Mouse (Mus musculus) lung, postnatal 36 days (tissue): ENCODE data around the gene Ctsq.
"Not testable (repeated sequence)": the region's sequence is repeated elsewhere in the genome, so short reads cannot be mapped to it uniquely, and the experiment has no call there.

Source experiments
- DNase-seq: peaks from one replicate; pipeline ENCODE4 v3.0.0; 2022; ENCODE audit warnings: mixed read lengths

The Ctsq gene

DNA sequence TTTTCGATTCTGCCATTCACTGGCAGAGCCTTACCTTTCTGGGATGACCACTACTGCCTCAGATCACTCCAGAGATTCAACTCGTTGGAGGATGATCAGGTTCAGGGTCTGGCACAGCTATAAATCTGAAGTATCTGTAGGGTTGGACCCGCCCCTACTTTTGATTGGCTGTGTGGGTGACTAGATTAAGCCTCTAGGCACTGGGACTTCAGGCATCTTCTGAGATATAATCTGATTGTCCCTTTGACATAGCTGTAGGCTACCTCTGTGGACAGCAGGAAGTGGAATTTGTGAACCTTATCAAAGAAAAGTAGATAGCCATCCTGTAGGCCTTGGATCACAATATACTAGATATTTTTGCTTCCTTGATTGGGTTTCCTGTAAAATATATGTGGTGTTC lies at the start of gene Ctsq:
Ctsq (minus strand) TSS at position 101 of the 400 bp plus-strand sequence.
- DNase-seq: no peak

DNA sequence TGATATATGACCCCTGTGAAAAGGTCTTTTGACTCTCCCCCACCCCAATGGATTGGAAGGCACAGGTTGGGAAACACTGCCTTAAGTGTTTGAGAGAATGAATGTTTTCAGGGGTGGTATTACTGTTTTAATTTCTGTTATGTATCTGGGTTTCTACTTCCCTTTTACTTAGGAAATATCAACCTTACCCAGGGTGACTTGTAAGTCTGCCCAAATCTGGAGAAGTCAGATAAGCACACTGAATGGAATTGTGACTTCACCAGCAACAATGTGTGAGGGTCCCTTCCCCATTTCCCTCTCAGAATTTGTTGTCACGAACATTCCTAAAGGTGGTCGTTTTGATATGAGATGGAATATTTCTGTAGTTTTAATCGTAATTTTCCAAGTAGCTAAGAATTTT lies 17.6 kb downstream of the Ctsq start:
- no peak for DNase-seq

DNA sequence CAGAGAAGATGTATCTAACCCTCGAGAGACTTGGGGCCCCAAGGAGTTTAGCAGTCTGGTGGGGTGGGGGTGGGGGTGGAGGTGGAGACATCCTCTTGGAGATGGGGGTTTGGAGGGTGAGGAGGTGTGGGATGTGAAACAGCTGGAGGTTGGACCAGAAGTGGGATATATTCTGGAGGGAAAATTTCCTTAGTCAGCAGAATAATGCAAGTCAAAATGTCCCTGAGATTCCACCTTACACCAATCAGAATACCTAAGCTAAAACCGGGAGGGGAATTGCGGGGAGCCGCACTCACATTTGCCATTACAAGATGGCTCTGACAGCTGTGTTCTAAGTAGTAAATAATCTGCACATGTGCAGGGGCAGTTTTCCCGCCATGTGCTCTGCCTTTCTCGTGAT lies 18.6 kb downstream of the Ctsq start:
- DNase-seq: no peak

DNA sequence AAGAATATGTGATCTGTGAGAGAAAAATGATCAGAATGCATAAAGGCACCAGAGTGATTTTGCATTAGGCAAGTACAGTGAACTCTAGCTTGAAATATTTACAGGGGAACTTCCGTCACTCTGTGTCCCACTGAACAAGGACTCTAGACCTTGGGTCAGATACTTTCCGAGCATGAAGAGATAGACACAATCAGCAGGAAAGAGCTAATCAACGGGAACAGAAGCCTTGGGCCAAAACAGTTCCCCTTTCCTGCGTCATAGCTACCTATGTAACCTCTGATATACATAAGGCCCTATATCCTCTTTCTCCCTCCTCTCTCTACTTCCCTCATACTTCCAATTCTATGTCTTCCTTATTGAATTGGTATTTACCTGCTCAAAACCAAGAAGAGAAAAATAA lies 30.3 kb downstream of the Ctsq start:
- DNase-seq: no peak

DNA sequence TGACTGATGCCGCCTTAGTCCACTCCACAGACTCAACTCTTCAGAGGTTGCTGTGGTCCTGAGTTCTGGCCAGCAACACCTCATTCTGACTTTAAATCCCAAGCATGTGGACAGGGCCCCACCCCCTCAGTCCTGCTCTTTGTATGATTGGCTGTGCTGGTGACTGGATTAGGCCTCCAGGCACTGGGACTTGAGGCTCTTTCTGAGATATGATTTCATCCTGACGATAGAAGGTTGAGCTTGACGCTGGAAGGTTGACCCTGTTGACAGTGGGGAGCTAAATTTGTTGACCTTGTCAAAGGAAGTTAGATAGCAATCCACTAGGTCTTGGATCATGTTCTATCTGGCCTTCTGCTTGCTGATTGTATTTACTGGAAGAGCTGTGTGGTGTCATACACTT lies 34.6 kb downstream of the Ctsq start, which contains the start of gene Ctsj:
Ctsj (minus strand) TSS at position 101 of the 400 bp plus-strand sequence.
- no peak for DNase-seq

DNA sequence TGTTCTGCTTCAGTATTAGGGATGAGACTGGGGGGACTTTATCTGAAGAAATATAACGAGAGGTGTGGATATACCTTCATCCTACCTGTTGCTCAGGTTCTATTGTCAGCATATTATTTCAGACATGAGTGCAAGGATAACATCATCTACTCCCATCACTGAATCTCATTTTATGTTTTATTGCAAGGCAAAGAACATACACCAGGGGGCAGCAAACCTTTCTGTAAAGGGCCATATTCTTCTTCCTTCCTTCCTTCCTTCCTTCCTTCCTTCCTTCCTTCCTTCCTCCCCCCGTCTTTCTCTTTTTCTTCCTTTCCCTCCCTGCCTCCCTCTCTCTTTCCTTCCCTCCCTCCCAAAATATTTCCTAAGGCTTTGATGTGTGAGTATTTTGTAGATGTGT lies 42.8 kb downstream of the Ctsq start:
- no peak for DNase-seq

DNA sequence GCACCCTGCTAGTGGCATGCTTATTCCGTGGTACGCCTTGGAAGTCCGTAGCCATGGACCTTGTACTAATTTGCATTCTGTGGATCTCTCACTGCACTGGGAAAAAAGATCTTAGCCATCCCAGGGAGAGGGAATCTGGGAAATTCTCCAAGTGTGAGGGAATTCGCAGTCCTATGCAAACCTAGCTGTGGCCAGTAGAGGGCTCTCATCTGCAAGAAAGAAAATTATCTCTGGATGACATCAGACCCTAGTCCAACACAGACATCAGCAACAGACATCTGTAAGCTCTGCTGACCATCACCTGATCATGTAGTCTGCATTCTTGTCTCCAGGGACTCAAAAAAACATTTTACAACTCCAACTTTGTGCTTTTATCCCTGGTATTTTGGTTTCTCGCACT lies 53.5 kb downstream of the Ctsq start:
- DNase-seq: not testable (repeated sequence)
